Mouse (Mus musculus) 416B (cell line): ENCODE data around the gene Fads6.

Experiments used
- DNase-seq: peaks from one replicate; pipeline ENCODE4 v3.0.0; 2011; ENCODE audit warnings: low read depth

The Fads6 gene

GRCm38 (mm10) chr11:115297214-115297826 lies at the start of gene Fads6:
TSS of gene Fads6 (minus strand) at chr11:115297663.
- DNase-seq, result no peak

- DNase-seq, result no peak
Measured at GRCm38 (mm10) chr11:115345515-115345914, 48.1 kb upstream of the Fads6 start.

- peak; percentile 16 for DNase-seq
Measured at GRCm38 (mm10) chr11:115344967-115345366, 47.5 kb upstream of the Fads6 start.

- no peak for DNase-seq
Measured at GRCm38 (mm10) chr11:115341866-115342265, 44.4 kb upstream of the Fads6 start.

- DNase-seq, result no peak
Measured at GRCm38 (mm10) chr11:115341246-115341645, 43.8 kb upstream of the Fads6 start.

- no peak for DNase-seq
Measured at GRCm38 (mm10) chr11:115337826-115338225, 40.4 kb upstream of the Fads6 start.

GRCm38 (mm10) chr11:115337350-115337749 lies 39.9 kb upstream of the Fads6 start:
- DNase-seq, result no peak

- DNase-seq, result no peak
Measured at GRCm38 (mm10) chr11:115336115-115336514, 38.7 kb upstream of the Fads6 start.

- no peak for DNase-seq
Measured at GRCm38 (mm10) chr11:115335223-115335622, 37.8 kb upstream of the Fads6 start.

GRCm38 (mm10) chr11:115334531-115334930 lies 37.1 kb upstream of the Fads6 start, which contains the start of gene Otop3:
TSS of gene Otop3 (plus strand) at chr11:115334731.
- DNase-seq, result no peak

- no peak for DNase-seq
Measured at GRCm38 (mm10) chr11:115329339-115329738, 31.9 kb upstream of the Fads6 start.

- DNase-seq, result no peak
Measured at GRCm38 (mm10) chr11:115326730-115327129, 29.3 kb upstream of the Fads6 start.

- no peak for DNase-seq
Measured at GRCm38 (mm10) chr11:115323354-115323753, 25.9 kb upstream of the Fads6 start.

- peak; percentile 56 for DNase-seq
Measured at GRCm38 (mm10) chr11:115321906-115322693, 24.6 kb upstream of the Fads6 start, which contains the start of gene Ush1g. TSS of gene Ush1g (minus strand) at chr11:115322041.

- DNase-seq, result no peak
Measured at GRCm38 (mm10) chr11:115319704-115320383, 22.4 kb upstream of the Fads6 start.

GRCm38 (mm10) chr11:115318245-115319027 lies 21.0 kb upstream of the Fads6 start:
- DNase-seq, result no peak

GRCm38 (mm10) chr11:115317204-115317603 lies 19.7 kb upstream of the Fads6 start:
- no peak for DNase-seq

- DNase-seq, result peak; percentile 57
Measured at GRCm38 (mm10) chr11:115314249-115314648, 16.8 kb upstream of the Fads6 start.

- DNase-seq, result no peak
Measured at GRCm38 (mm10) chr11:115308781-115309180, 11.3 kb upstream of the Fads6 start.

- DNase-seq, result no peak
Measured at GRCm38 (mm10) chr11:115306863-115307262, 9.4 kb upstream of the Fads6 start, which contains the start of gene Otop2. TSS of gene Otop2 (plus strand) at chr11:115307163.

GRCm38 (mm10) chr11:115303167-115303566 lies 5.7 kb upstream of the Fads6 start:
- no peak for DNase-seq

GRCm38 (mm10) chr11:115301351-115301750 lies 3.9 kb upstream of the Fads6 start:
- DNase-seq, result peak; percentile 40
